In the genomic region with DNA sequence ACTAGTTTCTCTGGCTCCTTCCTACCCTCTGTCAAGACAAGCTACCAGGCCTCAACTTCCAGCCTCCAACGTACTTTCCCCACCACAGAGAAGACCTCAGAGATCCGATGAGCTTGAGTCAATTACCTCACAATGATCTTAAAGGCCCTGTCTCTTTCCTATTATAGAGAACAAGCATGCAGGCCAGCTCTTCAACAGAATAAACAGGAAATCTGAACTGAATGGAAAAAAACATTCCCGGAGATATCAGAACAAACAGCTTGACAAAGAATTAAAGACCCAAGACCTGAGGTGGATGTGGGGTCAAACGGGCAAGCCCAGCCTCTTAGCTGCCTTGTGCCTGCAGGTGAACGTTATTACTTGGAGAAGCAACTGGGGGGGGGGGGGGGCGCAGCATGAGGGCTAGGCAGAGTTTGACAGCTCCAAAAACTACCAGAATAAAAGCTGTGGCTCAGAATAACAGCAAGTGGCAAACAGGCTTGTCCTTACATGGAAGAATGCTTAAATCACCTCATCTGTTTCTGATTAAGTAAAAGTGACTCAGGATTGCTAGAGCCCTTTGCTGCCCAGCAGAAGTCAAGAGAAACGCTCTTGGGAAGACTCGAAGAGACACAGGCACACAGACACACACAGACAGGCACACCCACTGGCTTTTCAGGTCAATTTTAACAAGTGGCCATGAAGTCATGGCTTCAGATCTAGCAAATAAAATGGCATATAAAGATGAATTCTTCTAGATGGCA, we compare ENCODE assay signal across 10 mouse cellular contexts. TPM values are rescaled to one million over a fixed set of nuclear protein-coding genes. Genes with fewer than 3 reads are reported as not detected.
A peak's percentile ranks its signal among the peaks of the same experiment; 100 is the strongest.
DNase-seq lines count a peak whose midpoint lies in the region; ATAC-seq and TF ChIP-seq lines count a peak whose summit lies in the region.
"Had no signal": no experiment of that assay in that cellular context is flagged by ENCODE, and none has a peak within 500 bp of the region (broad histone marks: within the 10 kb centered on the region; RNA-seq: fewer than 3 reads in every experiment).

No protein-coding gene starts in this region.

- TF ChIP-seq CTCF in cerebellum, adult 2 months (IDR thresholded peaks at IDR 0.05; ENCODE audit: borderline replicate concordance, insufficient read depth, low read depth, low read length) = no peak
- no peak for TF ChIP-seq CTCF in liver, postnatal 0 days (IDR thresholded peaks at IDR 0.05; ENCODE audit: low read depth)

- H3K27me3 ChIP-seq in cerebellum, adult 2 months (ENCODE audit: control insufficient read depth, insufficient read depth, low read length) = no peaks in the 10 kb centered on the region
- H3K27me3 ChIP-seq in liver, embryonic 12.5 days (replicated peaks) = no peaks in the 10 kb centered on the region
- H3K27me3 ChIP-seq in liver, embryonic 11.5 days (replicated peaks; ENCODE audit: control insufficient read depth, insufficient read depth, low read length) = no peaks in the 10 kb centered on the region
- H3K27me3 ChIP-seq in embryonic facial prominence, embryonic 13.5 days = no peaks in the 10 kb centered on the region
- H3K27me3 ChIP-seq in liver, postnatal 0 days (ENCODE audit: insufficient read depth, low read length) = no peaks in the 10 kb centered on the region
- no peaks in the 10 kb centered on the region for H3K27me3 ChIP-seq in midbrain, embryonic 10.5 days (ENCODE audit: low read depth, poor library complexity, severe bottlenecking)
- H3K27me3 ChIP-seq: forebrain, embryonic 13.5 days had no signal

- H3K27ac ChIP-seq in cerebellum, adult 2 months (ENCODE audit: insufficient read depth, low read length) = no peak overlapping the region
- H3K27ac ChIP-seq in liver, embryonic 12.5 days = 0 out of 2 replicates have a peak overlapping the region, but pooled peaks have one; percentile 55
- H3K27ac ChIP-seq in liver, embryonic 11.5 days (ENCODE audit: low read depth, low read length) = no peak overlapping the region; the same call in 1 of the 2 replicates
- peak overlapping the region; percentile 68 for H3K27ac ChIP-seq in embryonic facial prominence, embryonic 13.5 days
- peak overlapping the region; percentile 39; the same call in 1 of the 2 replicates for H3K27ac ChIP-seq in liver, postnatal 0 days (ENCODE audit: low read depth)
- H3K27ac ChIP-seq in midbrain, embryonic 10.5 days (replicated peaks) = no peak overlapping the region
- H3K27ac ChIP-seq: forebrain, embryonic 13.5 days had no signal

- no peak for ATAC-seq in liver, embryonic 12.5 days
- ATAC-seq in liver, embryonic 11.5 days (replicated peaks; ENCODE audit: low FRiP score) = no peak
- ATAC-seq in embryonic facial prominence, embryonic 13.5 days (ENCODE audit: insufficient number of reproducible peaks, insufficient read depth, low FRiP score, low TSS enrichment, low read depth) = no peak
- no peak for ATAC-seq in liver, postnatal 0 days
- ATAC-seq: forebrain, embryonic 13.5 days had no signal

- no peak overlapping the region for H3K4me3 ChIP-seq in cerebellum, adult 2 months (replicated peaks; ENCODE audit: insufficient read depth, low read depth, low read length)
- no peak overlapping the region for H3K4me3 ChIP-seq in liver, embryonic 12.5 days
- H3K4me3 ChIP-seq in liver, embryonic 11.5 days (ENCODE audit: low read depth, low read length) = no peak overlapping the region
- no peak overlapping the region for H3K4me3 ChIP-seq in embryonic facial prominence, embryonic 13.5 days
- no peak overlapping the region for H3K4me3 ChIP-seq in liver, postnatal 0 days (ENCODE audit: low read depth, low read length)
- H3K4me3 ChIP-seq in midbrain, embryonic 10.5 days = no peak overlapping the region
- H3K4me3 ChIP-seq: forebrain, embryonic 13.5 days had no signal

- peak; percentile 7 for DNase-seq in cerebellum, adult 11-12 months
- DNase-seq in cerebellum, adult 2 months = no peak
- no peak for DNase-seq in liver, embryonic 11.5 days (ENCODE audit: low spot score)
- no peak for DNase-seq in liver, postnatal 0 days
- no peak for DNase-seq in midbrain, embryonic 10.5 days (ENCODE audit: low spot score)
- DNase-seq in thymus, postnatal 14 days = no peak
- DNase-seq: gastrocnemius, postnatal 14 days had no signal

- WGBS in cerebellum, adult 2 months = 69% methylated on average over 8 of the region's 8 CpGs
- 60% methylated on average over 8 of the region's 8 CpGs for WGBS in liver, embryonic 12.5 days (ENCODE audit: insufficient replicate concordance)
- WGBS in liver, embryonic 11.5 days = 55% methylated on average over 8 of the region's 8 CpGs
- 24% methylated on average over 8 of the region's 8 CpGs for WGBS in embryonic facial prominence, embryonic 13.5 days
- 59% methylated on average over 8 of the region's 8 CpGs for WGBS in liver, postnatal 0 days (ENCODE audit: insufficient replicate concordance)
- WGBS in midbrain, embryonic 10.5 days = 77% methylated on average over 8 of the region's 8 CpGs

- no peak overlapping the region for H3K4me2 ChIP-seq in liver, embryonic 12.5 days
- H3K4me2 ChIP-seq in liver, embryonic 11.5 days = no peak overlapping the region
- H3K4me2 ChIP-seq in embryonic facial prominence, embryonic 13.5 days = no peak overlapping the region
- no peak overlapping the region for H3K4me2 ChIP-seq in liver, postnatal 0 days (ENCODE audit: low read depth, low read length)
- H3K4me2 ChIP-seq: forebrain, embryonic 13.5 days had no signal

- H3K9me3 ChIP-seq in liver, embryonic 12.5 days (replicated peaks) = no peaks in the 10 kb centered on the region
- no peaks in the 10 kb centered on the region for H3K9me3 ChIP-seq in liver, embryonic 11.5 days (ENCODE audit: control insufficient read depth, low read length)
- no peaks in the 10 kb centered on the region for H3K9me3 ChIP-seq in embryonic facial prominence, embryonic 13.5 days
- H3K9me3 ChIP-seq in liver, postnatal 0 days (ENCODE audit: low read length) = no peaks in the 10 kb centered on the region
- no peaks in the 10 kb centered on the region for H3K9me3 ChIP-seq in midbrain, embryonic 10.5 days (replicated peaks)
- H3K9me3 ChIP-seq: forebrain, embryonic 13.5 days had no signal

- no peak overlapping the region for H3K9ac ChIP-seq in liver, embryonic 12.5 days
- H3K9ac ChIP-seq in liver, embryonic 11.5 days (ENCODE audit: low read depth, low read length) = no peak overlapping the region
- no peak overlapping the region for H3K9ac ChIP-seq in embryonic facial prominence, embryonic 13.5 days
- H3K9ac ChIP-seq in liver, postnatal 0 days (replicated peaks) = no peak overlapping the region
- H3K9ac ChIP-seq: forebrain, embryonic 13.5 days had no signal

- TF ChIP-seq EP300 in liver, postnatal 0 days (IDR thresholded peaks at IDR 0.05; ENCODE audit: low read depth) = no peak

- H3K36me3 ChIP-seq in liver, embryonic 12.5 days = peaks cover 92% of the 10 kb centered on the region
- peaks cover 21% of the 10 kb centered on the region; the same call in 1 of the 2 replicates for H3K36me3 ChIP-seq in liver, embryonic 11.5 days (ENCODE audit: control insufficient read depth, insufficient read depth, low read length)
- H3K36me3 ChIP-seq in embryonic facial prominence, embryonic 13.5 days = peaks cover 36% of the 10 kb centered on the region
- peaks cover 42% of the 10 kb centered on the region for H3K36me3 ChIP-seq in liver, postnatal 0 days (replicated peaks; ENCODE audit: insufficient read depth, low read length)
- H3K36me3 ChIP-seq in midbrain, embryonic 10.5 days = peaks cover 75% of the 10 kb centered on the region

- H3K4me1 ChIP-seq in cerebellum, adult 2 months (ENCODE audit: control insufficient read depth, insufficient read depth, low read length) = peaks cover 4% of the 10 kb centered on the region
- peaks cover 59% of the 10 kb centered on the region for H3K4me1 ChIP-seq in liver, embryonic 12.5 days
- H3K4me1 ChIP-seq in liver, embryonic 11.5 days (replicated peaks; ENCODE audit: control insufficient read depth, insufficient read depth, low read length) = peaks cover 19% of the 10 kb centered on the region
- peaks cover 30% of the 10 kb centered on the region for H3K4me1 ChIP-seq in embryonic facial prominence, embryonic 13.5 days
- H3K4me1 ChIP-seq in liver, postnatal 0 days (ENCODE audit: insufficient read depth) = peaks cover 15% of the 10 kb centered on the region
- peaks cover 5% of the 10 kb centered on the region for H3K4me1 ChIP-seq in midbrain, embryonic 10.5 days
- H3K4me1 ChIP-seq: forebrain, embryonic 13.5 days had no signal

- TF ChIP-seq POLR2A in cerebellum, adult 2 months (IDR thresholded peaks at IDR 0.05; ENCODE audit: borderline replicate concordance, insufficient read depth, low read length) = no peak

RNA-seq across cellular contexts. Expression of gene Pnma1, which starts 17.5 kb away (rescaled TPM):
- 0.68 and 0.84 TPM in 2 replicates for polyA plus RNA-seq in cerebellum, adult 2 months (2012; rRNA removed)
- 0.08 and 0.20 TPM in 2 replicates for polyA plus RNA-seq in liver, embryonic 12.5 days (2016; fragmentation: Nextera tagmentation; extraction: Ambion mirVana)
- polyA plus RNA-seq in liver, embryonic 11.5 days (2014; fragmentation: Nextera tagmentation; extraction: Ambion mirVana) = 0.27 and 0.53 TPM in 2 replicates
- 0.74 and 1.1 TPM in 2 replicates for polyA plus RNA-seq in embryonic facial prominence, embryonic 13.5 days (2015; fragmentation: Nextera tagmentation; extraction: Ambion mirVana)
- polyA plus RNA-seq in liver, postnatal 0 days (2015; fragmentation: Nextera tagmentation; extraction: Ambion mirVana) = 0.28 and 0.35 TPM in 2 replicates
- polyA plus RNA-seq in midbrain, embryonic 10.5 days (2016; fragmentation: Nextera tagmentation; extraction: Ambion mirVana) = 2.1 and 3.3 TPM in 2 replicates

RNA-seq across cellular contexts. Expression of gene Dnal1, which starts 51.6 kb away (rescaled TPM):
- 22.6 and 23.8 TPM in 2 replicates for polyA plus RNA-seq in cerebellum, adult 2 months (2012; rRNA removed)
- polyA plus RNA-seq in liver, embryonic 12.5 days (2016; fragmentation: Nextera tagmentation; extraction: Ambion mirVana) = 0.73 and 1.1 TPM in 2 replicates
- polyA plus RNA-seq in liver, embryonic 11.5 days (2014; fragmentation: Nextera tagmentation; extraction: Ambion mirVana) = 2.0 and 2.3 TPM in 2 replicates
- polyA plus RNA-seq in embryonic facial prominence, embryonic 13.5 days (2015; fragmentation: Nextera tagmentation; extraction: Ambion mirVana) = 7.5 and 9.0 TPM in 2 replicates
- 0.13 and 0.21 TPM in 2 replicates for polyA plus RNA-seq in liver, postnatal 0 days (2015; fragmentation: Nextera tagmentation; extraction: Ambion mirVana)
- 3.6 and 6.1 TPM in 2 replicates for polyA plus RNA-seq in midbrain, embryonic 10.5 days (2016; fragmentation: Nextera tagmentation; extraction: Ambion mirVana)

RNA-seq across cellular contexts. Expression of gene Elmsan1, which starts 52.9 kb away (rescaled TPM):
- 8.4 and 9.7 TPM in 2 replicates for polyA plus RNA-seq in cerebellum, adult 2 months (2012; rRNA removed)
- polyA plus RNA-seq in liver, embryonic 12.5 days (2016; fragmentation: Nextera tagmentation; extraction: Ambion mirVana) = 6.9 and 8.0 TPM in 2 replicates
- 12.6 and 13.4 TPM in 2 replicates for polyA plus RNA-seq in liver, embryonic 11.5 days (2014; fragmentation: Nextera tagmentation; extraction: Ambion mirVana)
- polyA plus RNA-seq in embryonic facial prominence, embryonic 13.5 days (2015; fragmentation: Nextera tagmentation; extraction: Ambion mirVana) = 9.9 and 11.1 TPM in 2 replicates
- 2.6 and 2.8 TPM in 2 replicates for polyA plus RNA-seq in liver, postnatal 0 days (2015; fragmentation: Nextera tagmentation; extraction: Ambion mirVana)
- 5.9 and 6.3 TPM in 2 replicates for polyA plus RNA-seq in midbrain, embryonic 10.5 days (2016; fragmentation: Nextera tagmentation; extraction: Ambion mirVana)

Comparison
In these comparisons a context has a peak if more than half of its experiments do, and no peak if none do; other contexts are left out.
1. H3K27ac ChIP-seq: peak in liver, embryonic 12.5 days (single experiment), embryonic facial prominence, embryonic 13.5 days (single experiment) and liver, postnatal 0 days (single experiment); none in cerebellum, adult 2 months (single experiment), liver, embryonic 11.5 days (single experiment) and midbrain, embryonic 10.5 days (single experiment).